Mouse (Mus musculus) lung, postnatal 25 days (tissue): ENCODE data around the gene Ankrd28.
"Not testable (repeated sequence)": the region's sequence is repeated elsewhere in the genome, so short reads cannot be mapped to it uniquely, and the experiment has no call there.

Experiments used
- DNase-seq: peaks from one replicate; pipeline ENCODE4 v3.0.0; 2022; ENCODE audit warnings: low spot score

Ankrd28 gene

DNA sequence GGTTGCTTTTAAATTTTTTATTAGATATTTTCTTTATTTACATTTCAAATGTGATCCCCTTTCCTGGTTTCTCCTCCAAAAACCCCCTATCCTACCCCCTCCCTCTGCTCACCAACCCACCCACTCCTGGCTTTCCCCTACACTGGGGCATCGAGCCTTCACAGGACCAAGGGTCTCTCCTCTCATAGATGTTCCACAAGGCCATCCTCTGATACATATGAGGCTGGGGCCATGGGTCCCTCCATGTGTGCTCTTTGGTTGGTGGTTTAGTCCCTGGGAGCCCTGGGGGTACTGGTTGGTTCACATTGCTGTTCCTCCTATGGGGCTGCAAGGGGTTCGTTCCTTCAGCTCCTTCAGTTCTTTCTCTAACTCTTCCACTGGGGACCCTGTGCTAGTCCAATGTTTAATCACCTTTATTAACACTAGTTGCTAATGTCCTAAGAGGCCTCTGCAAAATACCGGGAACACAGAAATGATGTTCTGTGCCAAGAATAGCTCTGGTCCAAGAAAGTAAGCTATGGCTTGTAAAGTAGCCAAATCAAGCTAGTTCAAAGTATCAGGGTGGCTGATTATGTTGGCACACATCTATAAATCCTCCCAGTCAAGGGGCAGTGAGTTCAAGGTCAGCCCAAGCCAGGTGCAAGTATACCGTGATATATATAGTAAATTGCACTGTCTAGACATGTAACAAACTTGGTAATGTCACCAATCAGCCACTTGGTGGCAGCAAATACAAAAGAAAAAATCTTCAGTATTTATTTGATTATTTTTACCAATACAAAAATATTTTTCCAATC lies 36.3 kb downstream of the Ankrd28 start:
- DNase-seq: peak; percentile 21

DNA sequence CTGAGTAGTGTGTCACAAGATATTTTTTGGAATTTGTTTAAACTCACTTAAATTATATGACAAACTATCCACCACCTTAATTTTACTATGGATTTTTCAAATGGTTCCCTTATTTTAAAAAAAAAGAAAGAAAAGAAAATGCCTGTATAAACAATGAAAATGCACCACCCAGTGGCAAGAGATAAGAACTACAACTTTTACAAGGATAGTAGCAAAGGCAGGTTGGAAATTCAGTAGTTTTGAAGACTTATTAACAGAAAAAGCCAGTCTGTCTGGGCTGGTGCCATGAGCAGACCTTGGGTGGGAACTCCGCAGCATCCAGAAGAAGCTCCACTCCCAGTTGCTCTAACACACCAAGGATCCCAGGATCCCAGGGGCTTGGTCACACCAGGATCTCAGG lies 39.7 kb downstream of the Ankrd28 start:
- DNase-seq: no peak

DNA sequence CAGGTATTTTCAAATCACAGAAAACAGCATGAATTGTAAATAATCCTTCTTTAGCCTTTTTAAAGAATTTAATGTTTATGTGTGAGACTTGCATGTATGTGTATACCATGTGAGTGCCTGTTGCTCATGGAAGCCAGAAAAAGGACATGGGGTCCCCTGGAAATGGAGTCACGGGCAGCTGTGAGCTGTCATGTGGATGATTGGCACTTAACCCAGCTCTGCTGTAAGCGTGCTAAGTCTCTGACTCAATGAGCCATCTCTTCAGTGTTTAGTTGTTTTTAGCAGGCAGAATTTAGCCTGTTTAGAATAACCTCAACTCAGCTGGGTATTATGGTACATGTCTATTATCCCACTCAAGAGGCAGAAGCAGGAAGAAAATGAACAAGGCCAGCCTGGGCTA lies 43.5 kb downstream of the Ankrd28 start:
- no peak for DNase-seq

DNA sequence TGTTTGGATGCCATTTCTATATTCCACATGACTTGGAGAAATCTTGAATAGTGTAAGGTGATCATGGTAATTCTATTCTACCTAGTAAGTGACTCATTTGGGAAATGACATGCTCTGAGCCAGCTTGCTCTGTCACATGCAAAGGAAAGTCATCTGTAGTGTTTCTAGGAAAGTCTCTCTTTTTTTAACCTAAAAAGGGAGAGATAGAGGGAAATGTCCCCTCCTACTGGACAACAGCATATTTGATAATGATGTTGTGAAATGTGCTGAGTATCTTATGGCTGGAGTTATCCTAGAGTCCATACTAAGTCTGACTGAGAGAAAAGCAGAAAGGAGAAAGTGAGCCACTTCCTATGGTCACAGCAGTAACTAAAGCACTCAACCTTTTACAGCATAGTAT lies 44.8 kb downstream of the Ankrd28 start:
- DNase-seq: no peak

DNA sequence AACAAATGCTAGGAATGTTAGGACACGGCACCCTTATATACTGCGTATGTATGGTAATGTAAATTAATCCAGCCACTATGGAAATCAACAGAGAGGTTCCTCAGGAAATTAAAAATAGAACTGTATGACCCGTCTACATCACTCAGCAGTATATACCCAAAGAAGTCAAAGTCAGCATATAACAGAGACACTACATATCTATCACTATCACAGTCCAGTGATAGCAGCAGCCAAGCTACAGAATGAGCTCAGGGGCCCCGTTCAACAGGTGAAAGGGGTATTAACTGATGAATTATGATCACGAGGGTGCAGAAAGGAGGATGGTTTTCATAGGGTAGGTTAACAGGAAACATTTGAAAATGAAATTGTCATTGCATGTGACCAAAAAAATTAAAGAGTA lies 45.5 kb downstream of the Ankrd28 start:
- no peak for DNase-seq

DNA sequence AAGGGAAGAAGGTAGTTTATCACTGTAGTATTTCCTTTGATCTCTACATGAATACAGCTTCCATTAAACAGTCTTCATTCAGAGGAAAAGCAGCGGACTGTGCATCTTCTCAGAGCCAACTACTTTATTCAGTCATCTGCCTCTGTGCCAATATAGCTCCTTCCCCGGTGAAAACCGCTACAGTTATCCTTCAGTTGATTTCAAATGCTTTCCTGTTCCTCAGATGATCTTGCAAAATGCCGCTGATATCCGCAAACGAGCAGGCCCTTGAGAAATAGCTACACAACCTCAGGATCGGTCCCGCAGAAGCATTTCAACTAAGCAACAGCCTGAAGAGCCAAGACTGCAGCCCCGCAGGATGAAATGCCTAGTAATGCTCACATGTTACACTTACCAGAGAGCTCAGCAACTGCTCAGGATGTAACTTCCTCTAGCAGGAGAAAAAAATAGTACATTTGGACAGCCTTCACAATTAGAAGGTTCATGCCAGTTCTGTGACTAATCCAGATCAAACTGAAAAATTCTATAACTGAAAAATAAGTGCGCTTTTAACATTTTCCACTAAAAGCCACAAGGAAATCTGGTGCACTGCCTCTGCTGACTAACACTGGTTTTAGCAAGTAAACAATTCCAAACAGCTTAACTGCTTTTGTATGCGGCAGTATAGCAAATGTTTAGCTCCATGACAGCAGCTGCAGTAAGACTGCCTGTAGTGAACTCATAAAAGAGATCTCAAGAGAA lies 49.0 kb downstream of the Ankrd28 start:
- DNase-seq: peak; percentile 23

DNA sequence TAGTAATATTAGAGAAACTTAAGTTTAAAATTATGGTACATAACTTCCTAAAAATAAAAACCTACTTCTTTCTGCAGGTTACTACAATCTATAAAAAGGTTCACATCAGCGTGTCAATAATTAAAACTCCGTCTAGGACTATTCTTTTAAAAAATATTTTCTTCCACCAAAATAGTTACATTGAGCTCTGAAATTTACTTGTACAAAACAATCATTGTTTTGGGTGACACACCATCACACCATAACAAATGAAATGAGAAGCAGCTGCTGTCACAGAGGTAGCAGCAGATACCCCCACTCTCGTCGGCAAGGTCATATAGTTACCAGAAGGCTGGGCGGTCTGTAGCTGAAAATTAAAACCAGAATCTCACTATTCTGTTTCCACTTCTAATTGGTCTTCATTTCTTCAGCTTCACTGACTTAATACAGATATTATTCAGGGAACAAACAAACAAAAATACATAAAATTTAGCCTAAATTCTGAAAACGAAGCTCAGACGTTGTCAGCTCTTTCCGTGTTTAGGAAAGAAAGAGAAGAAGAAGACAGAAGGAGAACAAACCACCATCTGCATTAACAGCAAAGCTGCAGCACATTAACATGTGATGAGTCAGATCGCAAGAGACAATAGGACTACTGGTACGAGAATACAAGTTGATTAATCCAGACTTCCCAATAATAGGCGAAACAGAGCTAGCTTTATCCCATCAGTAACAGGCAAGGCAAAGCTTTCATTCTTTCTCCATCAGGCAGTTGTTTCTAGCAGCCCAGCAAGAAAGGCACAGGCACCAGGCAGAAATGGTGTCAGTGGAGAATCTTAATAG lies 49.8 kb downstream of the Ankrd28 start:
- no peak for DNase-seq

DNA sequence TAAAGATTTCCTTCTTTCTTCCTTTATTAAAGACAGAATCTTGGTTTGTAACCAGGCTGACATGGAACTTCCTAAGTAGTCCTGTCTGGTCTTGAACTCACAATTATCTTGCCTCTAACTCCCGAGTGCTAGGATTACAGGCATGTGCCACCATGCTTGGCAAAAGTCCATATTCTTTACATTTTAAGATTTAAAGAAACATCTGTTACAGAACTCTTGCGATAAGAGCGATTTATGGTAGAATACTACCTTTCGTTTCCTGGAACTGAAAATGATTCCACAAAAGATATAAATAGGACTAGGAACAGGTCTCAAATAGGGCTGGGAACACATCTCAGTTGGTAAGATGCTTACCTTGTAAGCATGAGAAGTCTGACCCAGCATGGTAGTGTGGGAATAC lies 56.9 kb downstream of the Ankrd28 start:
- DNase-seq: no peak

DNA sequence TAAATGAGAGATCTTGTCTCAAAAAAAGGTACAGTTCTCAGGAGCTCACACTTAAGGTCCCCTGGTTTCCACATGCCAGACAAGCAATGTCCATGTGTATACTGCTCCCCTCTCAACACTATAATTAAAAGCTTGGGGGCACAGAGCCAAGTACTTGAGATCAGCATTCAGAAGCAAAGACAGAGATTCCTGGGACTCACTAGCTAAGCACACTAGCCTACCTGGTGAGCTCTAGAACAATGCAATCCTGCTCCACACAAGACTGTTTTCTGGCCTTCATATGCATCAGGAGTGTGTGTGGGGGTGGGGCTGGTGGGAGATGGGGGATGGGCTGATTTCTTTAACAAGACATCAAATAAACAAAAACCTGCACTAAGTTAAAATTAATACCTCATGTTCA lies 58.2 kb downstream of the Ankrd28 start:
- DNase-seq: peak; percentile 8

DNA sequence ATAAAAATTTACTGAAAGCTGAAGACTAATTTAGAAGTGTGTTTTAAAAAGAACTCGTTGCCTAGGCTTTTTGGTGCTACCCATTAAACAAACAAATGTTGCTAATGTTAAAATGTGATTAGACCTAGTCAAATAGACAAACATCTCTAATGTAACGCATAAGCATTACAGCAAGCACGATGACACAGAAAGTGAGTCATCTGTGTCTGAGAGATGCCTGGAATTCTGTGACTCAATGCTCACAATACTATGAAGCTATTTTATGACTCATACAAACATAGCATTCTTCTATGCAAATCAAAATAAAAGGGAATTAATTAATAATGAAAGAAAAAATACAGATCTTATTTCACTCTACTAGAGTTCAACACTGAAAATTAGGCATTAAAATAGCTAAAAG lies 61.9 kb downstream of the Ankrd28 start:
- DNase-seq: no peak

DNA sequence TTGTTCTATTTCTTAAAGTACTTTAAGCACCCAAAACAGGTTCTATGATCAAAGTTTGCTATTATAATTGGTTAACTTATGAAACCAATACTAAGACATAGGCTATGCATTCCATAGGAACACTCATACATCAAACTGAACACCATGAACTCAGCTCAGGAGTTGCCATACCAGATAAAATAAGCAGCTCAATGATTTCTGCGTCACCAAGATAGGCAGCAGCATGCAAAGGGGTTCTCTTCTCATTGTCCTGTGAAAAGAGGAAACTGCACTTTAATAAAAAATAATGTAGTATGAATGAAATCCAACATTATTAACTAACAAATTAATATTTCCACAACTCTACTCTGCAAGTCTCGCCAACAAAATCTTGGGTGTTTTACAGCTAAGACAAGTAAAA lies 66.4 kb downstream of the Ankrd28 start:
- DNase-seq: no peak

DNA sequence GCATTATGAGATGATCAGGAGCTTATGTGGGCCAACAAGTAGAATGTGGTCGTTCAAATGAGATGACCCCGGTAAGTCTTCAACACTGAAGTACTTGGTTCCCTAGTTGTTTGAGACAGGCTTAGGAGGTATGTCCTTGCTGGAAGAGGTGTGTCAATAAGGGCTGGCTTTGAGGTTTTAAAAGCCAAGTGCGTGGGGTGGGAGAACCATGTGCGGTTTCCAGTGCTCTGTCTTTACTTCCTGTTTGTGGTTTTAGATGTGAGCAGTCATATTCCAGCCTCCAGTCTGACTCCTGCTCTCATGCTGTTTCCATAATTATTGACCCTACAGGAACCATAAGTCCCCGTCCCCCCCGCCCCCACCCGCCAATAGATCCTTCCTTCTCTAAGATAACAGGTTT lies 68.7 kb downstream of the Ankrd28 start:
- DNase-seq: peak; percentile 21

DNA sequence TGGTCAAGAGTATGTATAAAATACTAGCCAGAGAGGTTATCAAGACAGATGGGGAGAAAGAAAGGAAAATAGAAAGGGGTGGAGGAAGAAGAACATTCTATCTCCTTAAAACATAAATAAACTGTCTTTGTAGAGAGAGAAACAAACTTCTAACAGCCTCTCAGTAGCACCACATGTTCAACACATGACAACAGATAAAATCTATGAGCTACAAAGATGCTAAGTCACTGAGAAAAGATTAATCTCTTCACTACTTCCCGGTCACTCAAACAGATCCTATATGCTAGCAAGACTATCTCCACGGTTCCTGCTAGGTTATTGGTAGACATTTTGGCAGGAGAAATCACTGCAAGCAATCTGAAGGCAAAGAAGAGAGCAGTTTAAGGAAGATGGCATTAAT lies 71.3 kb downstream of the Ankrd28 start:
- no peak for DNase-seq

DNA sequence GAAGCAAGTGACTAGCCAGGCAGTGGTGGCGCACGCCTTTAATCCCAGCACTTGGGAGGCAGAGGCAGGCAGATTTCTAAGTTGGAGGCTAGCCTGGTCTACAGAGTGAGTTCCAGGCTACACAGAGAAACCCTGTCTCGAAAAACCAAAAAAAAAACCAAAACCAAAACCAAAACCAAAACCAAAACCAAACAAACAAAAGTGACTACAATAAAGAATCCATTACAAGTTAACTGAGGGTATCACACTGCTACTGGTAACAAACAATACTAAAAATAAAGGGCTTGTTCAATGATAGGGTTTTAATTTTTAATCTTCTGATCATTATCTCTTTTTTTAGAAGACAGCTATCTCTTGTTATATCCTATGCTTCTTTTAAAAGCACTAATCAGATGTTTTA lies 72.0 kb downstream of the Ankrd28 start:
- not testable (repeated sequence) for DNase-seq

DNA sequence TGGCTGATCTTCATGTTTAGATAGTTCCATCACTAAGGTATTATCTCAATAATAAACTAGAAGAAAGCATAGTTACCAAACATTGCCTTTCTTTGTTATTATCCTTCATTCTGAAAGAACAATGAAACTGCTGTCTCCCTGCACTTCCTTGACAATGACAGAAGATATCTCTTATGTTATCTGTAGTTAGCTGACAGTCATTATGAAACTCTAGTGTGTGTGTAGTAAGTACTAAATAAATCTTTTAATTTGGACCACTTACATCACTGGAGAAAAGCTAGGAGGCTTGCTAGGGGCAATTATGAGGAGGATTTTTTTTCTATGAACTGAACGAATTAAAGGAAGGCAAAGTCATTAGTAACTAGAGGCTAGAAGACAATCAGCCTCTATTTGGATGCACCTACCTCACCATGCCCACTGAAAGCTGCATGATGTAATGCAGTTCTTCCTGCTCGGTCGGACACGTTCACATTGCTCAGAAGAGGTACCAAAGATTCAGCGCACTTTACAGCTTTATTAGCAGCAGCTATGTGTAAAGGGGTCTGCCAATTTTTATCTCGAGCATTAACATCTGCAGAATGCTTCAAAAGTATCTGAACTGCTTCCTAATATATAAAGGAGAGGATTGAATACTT lies 82.1 kb downstream of the Ankrd28 start:
- DNase-seq: no peak

DNA sequence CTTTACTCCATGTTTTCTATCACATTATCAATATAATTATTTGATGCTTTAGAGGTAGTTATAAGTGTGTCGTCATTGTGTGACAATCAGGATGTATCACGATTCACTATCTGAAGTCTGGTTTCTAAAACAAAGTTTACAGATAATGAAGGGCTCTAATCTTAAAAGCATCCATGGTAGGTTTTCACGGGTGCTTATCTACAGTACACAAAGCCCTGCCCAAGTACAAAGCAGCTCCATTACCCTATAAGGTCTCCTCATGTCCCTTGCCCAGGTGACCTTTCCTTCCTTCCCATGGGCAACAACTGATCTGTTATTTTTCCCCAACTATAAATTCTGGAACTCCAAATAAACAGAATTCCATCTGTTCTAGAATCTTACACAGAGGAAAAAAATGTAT lies 87.9 kb downstream of the Ankrd28 start:
- DNase-seq: no peak

DNA sequence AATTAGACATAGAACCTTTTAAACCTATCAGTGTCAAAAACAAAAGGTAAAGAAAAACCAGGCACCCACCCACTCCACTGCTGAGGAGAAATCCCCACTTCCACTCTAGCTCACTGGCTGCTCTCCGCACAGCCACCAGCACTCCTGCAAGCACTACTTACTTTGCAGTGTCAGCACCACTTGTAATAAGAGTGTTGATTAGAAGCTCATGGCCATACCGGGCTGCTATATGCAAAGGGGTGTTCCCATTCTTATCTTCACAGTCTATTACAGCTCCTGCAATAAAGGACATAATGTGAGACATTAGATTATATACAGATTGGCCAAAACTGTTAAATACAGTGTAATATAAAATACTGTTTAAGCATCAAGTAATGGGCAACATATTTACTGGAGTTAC lies 95.6 kb downstream of the Ankrd28 start:
- DNase-seq: no peak

DNA sequence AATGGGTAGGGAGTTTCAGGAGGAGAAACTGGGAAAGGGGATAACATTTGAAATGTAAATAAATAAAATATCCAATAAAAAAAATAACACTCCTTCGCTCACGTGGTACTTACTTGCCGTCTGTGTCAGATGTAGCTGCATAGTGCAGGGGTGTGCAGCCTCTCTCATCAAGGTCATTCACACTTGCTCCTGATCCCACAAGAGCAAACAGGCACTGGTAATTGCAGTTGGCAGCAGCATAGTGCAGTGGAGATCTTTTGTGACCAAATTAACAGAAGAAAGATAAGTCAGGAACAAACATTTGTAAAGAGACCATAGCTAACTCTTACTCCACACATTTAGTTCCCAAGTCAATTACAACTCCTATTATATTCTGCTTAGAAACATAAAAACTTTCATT lies 102.9 kb downstream of the Ankrd28 start:
- DNase-seq: no peak

DNA sequence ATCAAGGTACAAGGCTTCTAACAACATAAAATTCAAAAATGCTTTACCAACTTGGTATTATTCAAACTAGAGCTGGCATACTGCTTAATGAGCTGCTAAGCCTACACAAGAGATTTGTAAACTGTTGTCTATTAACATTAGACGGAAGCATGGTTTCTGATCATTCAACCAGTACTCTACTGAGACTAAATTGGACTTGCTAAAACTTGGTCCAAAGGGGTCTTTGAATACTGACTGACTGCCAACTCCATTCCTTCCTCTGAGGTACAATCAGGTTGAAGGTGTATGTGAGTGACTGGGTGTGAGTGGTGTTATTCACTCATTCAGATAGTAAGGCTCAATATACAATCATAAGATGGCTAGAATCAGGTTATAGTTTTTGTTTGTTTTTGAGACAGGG lies 107.7 kb downstream of the Ankrd28 start:
- no peak for DNase-seq

DNA sequence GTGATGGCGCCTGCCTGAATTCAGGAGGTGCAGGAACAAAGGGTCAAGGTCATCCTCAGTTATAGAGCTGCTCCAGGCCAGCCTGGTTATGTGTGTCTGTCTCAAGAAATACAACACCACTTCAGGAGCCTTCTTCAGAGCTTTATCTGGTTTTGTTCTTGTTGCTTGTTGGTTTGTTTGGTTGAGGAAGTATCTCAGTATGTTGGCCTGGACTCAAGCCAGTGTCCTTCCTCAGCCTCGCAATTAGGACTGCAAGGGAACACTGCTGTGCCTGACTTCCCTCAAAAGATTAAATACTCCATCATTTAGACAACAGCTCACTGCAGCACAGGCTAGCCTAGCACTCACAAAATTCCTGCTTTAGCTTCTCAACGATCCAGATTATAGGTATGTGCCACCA lies 109.2 kb downstream of the Ankrd28 start:
- DNase-seq: no peak

DNA sequence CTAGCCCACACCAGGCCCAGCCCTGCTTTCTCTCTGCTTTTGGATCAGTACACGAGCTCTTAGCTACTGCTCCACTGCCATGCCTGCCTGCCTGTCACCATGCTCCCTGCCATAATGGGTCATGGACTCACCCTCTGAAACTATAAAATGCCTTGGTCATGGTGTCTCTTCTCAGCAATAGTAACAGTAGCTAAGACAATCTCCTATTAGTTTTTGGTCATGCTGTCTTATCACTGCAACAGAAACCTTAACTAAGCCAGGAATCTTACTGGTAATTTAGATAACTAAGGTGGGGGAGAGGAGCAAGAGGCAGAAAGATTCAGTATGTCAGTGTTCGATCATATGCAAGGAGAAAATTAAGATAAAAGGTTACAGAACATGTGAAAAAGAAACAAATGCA lies 112.1 kb downstream of the Ankrd28 start:
- no peak for DNase-seq

DNA sequence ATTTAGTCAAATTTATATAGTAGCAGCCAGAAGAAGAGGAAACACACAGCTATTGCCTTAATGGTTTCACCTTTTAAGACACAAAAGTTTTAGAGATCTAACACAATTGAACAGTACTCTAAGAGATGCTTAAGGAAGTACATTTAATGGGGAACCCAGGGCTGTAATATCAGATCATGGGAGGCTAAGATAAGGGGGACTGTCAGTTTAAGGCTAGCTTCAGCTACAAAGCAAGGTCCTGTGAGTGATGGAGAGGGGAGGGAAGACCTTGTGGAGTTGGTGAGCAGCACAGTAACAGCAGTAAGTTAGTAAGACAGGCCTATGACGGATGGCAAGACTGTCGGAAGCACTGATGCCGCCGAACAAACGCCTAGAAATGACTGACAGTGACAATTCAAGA lies 113.1 kb downstream of the Ankrd28 start:
- DNase-seq: no peak
